Mouse (Mus musculus): ENCODE data around the gene Nufip1. TPM values are rescaled to one million over a fixed set of nuclear protein-coding genes. Genes with fewer than 3 reads are reported as not detected.

Nufip1 gene
- polyA plus RNA-seq, 1 experiment from 2014 or later, result 12.8 TPM

Other genes with a start within 250 kb of the Nufip1 start
- gene Kctd4, start 155.9 kb upstream of the Nufip1 start, polyA plus RNA-seq (2015; fragmentation: Nextera tagmentation; extraction: Ambion mirVana), result 7.9 and 8.4 TPM in 2 replicates
- 34.4 and 35.0 TPM in 2 replicates for gene Gtf2f2, start 100.0 kb upstream of the Nufip1 start, polyA plus RNA-seq (2015; fragmentation: Nextera tagmentation; extraction: Ambion mirVana)
- 13.9 TPM in 2 replicates for gene Gpalpp1, start 131 bp upstream of the Nufip1 start, polyA plus RNA-seq (2015; fragmentation: Nextera tagmentation; extraction: Ambion mirVana)

All from midbrain, embryonic 15.5 days (tissue).